Mouse (Mus musculus): ENCODE data around the gene Lrrc28.

- TF ChIP-seq CTCF (IDR thresholded peaks at IDR 0.05 in 2 of 3, conservative IDR thresholded peaks at IDR 0.05 in 1 of 3; ENCODE audit: control insufficient read depth in 1 of 3, insufficient read depth in 1 of 3, low read depth in 2 of 3, low read length in 3 of 3, poor library complexity in 1 of 3, severe bottlenecking in 1 of 3) (no peak), POLR2A (IDR thresholded peaks at IDR 0.05; ENCODE audit: control insufficient read depth in 1 of 2, insufficient read depth in 1 of 2, low read depth in 1 of 2, low read length in 2 of 2, poor library complexity in 1 of 2) (no peak), MEF2A (IDR thresholded peaks at IDR 0.05; ENCODE audit: extremely low read depth, insufficient replicate concordance, low read depth, low read length, poor library complexity, severe bottlenecking) (no peak), EP300 (IDR thresholded peaks at IDR 0.05; ENCODE audit: low read depth in 1 of 2, low read length in 2 of 2) (0 out of 4 replicates have a peak, but pooled peaks of 1 of the 2 experiments have one; percentile 29), CHD1 (IDR thresholded peaks at IDR 0.05; ENCODE audit: low read depth, low read length) (no peak), USF1 (IDR thresholded peaks at IDR 0.05; ENCODE audit: low read depth, low read length) (no peak), KAT2A (conservative IDR thresholded peaks at IDR 0.05; ENCODE audit: low read depth, low read length) (no peak), RCOR1 (IDR thresholded peaks at IDR 0.05; ENCODE audit: low read depth, low read length) (no peak)
These were observed 48.7 kb downstream of the Lrrc28 start for GRCm38 (mm10) chr7:67596322-67596721.
